Mouse (Mus musculus) retina, adult 2 months (tissue): ENCODE data around the gene Cd160.

Experiments
- DNase-seq: peaks from one replicate; pipeline ENCODE4 v3.0.0-alpha.2; 2012; ENCODE audit warnings: low read depth, low spot score

Cd160 gene

DNA sequence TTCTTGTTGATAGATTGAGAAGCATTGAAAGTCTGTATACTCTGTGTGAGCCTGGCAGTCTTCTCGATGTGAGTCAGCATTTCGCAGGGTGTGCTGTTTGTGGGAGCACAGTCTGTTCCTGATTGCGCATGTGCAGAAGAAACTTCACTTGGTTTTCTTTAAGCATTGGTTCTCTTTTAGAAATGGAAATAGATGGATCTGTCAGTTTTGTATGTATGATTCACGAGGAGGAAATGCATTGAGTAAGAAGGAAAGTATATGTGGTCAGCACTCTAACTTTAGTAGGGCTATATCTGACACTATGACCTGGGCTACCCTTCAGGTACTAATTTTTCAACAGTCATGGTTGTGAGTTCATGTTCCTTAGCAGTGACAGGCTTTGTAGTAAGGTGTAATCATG lies 69.5 kb downstream of the Cd160 start:
- no peak for DNase-seq

DNA sequence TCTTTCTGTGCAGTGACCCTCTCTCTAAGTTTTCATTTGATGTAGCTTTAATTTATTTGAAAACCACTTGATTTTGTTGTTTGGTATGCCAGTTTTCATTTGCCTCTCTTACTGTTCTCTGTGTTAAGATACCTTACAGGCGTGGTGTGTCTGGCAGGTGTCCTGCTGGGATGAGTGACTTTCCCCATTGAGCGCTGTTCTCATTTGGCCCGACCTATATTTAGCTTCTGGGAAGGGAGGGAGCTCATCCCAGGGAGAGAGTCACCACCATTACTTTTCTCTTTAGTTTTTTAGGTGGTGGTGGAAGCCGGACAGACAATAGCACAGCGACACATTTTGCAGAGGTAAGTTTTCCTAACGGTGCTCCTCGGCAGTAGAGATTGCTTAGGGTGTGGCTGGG lies 71.5 kb downstream of the Cd160 start:
- DNase-seq = no peak

DNA sequence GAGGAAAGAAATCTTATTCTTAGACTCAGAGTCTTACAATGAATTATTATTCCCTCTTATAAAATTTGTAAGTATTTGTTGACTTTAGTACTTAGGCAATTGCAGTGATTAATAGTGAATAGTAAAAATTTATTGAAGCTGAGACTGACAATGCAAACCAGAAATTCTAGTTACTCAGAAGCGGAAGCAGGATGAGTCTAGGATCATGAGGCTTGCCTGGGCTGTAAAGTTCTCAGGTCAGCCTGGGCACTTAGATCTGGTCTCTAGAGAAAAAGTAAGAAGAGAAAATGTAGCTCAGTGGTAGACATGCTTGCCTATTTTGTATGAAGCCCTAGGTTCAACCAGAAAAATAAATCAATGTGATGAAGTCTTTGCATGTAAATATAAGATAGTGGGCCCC lies 73.2 kb downstream of the Cd160 start:
- DNase-seq = no peak
